Mouse (Mus musculus) forebrain, embryonic 14.5 days (tissue): ENCODE measurements around the gene Tk1. TPM values are rescaled to one million over a fixed set of nuclear protein-coding genes. Genes with fewer than 3 reads are reported as not detected.
A peak's percentile ranks its signal among the peaks of the same experiment; 100 is the strongest.

ENCODE experiments used
- ATAC-seq: fragments of 200-750 bp; cut with Nextera tagmentation; 2 replicates; pipeline ENCODE4 v1.8.0; 2017; ENCODE audit warnings: mild to moderate bottlenecking, moderate library complexity
- DNase-seq: peaks from one replicate; pipeline ENCODE4 v3.0.0-alpha.2; 2015; ENCODE audit warnings: low spot score
- H3K27ac ChIP-seq: fragments of 300-500 bp; sonication (generic); 2 replicates; pipeline ENCODE4 v1.5.1; 2014; ENCODE audit warnings: low read depth, mild to moderate bottlenecking, control low read depth, low read length, moderate library complexity
- H3K27me3 ChIP-seq: fragments of 300-500 bp; sonication (generic); replicated peaks from 2 replicates; pipeline ENCODE4 v1.6.1; 2014; ENCODE audit warnings: low read length, control low read depth, mixed read lengths; ENCODE audit not compliant: control insufficient read depth, insufficient read depth
- H3K36me3 ChIP-seq: fragments of 300-500 bp; sonication (generic); 2 replicates; pipeline ENCODE4 v1.6.1; 2014; ENCODE audit warnings: low read length, control low read depth; ENCODE audit not compliant: control insufficient read depth, insufficient read depth
- H3K4me1 ChIP-seq: fragments of 300-500 bp; sonication (generic); 2 replicates; pipeline ENCODE4 v1.6.1; 2014; ENCODE audit warnings: antibody characterized with exemption, low read length, control low read depth; ENCODE audit not compliant: control insufficient read depth, insufficient read depth
- H3K4me2 ChIP-seq: fragments of 300-500 bp; sonication (generic); 2 replicates; pipeline ENCODE4 v1.6.1; 2014; ENCODE audit warnings: mild to moderate bottlenecking, control low read depth, low read length
- H3K4me3 ChIP-seq: fragments of 300-500 bp; sonication (generic); 2 replicates; pipeline ENCODE4 v1.5.1; 2014; ENCODE audit warnings: low read depth, low read length, control low read depth
- H3K9ac ChIP-seq: fragments of 300-500 bp; sonication (generic); 2 replicates; pipeline ENCODE4 v1.6.1; 2014; ENCODE audit warnings: mild to moderate bottlenecking, low read length, control low read depth, moderate library complexity
- H3K9me3 ChIP-seq: fragments of 300-500 bp; sonication (generic); replicated peaks from 2 replicates; pipeline ENCODE4 v1.6.1; 2016; ENCODE audit warnings: low read length, control low read depth, mixed read lengths; ENCODE audit not compliant: control insufficient read depth
- WGBS: fragments of 180-500 bp; shearing (Covaris S2); extraction: QIAGEN DNeasy Blood & Tissue Kit; methylation state at CpG from one replicate; pipeline ENCODE4 v1.1.7; 2014; 5-methylcytosine and 5-hydroxymethylcytosine counted together
- polyA plus RNA-seq: library from polyadenylated mRNA; unstranded; fragments of >200 nt; fragmentation: Nextera tagmentation; extraction: Ambion mirVana; gene quantifications from 2 replicates; pipeline ENCODE4 v1.2.1, GENCODE M21; 2014

Tk1 gene
- polyA plus RNA-seq, 1 experiment from 2014 or later, result 67.8 TPM

- Histone ChIP-seq H3K27ac (peak within 1 kb of the TSS; percentile 98), H3K27me3 (no peaks in the 10 kb centered on the region), H3K4me2 (peak within 1 kb of the TSS; percentile 84), H3K9me3 (no peaks in the 10 kb centered on the region), H3K4me3 (peak within 1 kb of the TSS; percentile 64), H3K36me3 (peaks cover 19% of the 10 kb centered on the region), H3K4me1 (peaks cover 15% of the 10 kb centered on the region), H3K9ac (peak within 1 kb of the TSS; percentile 93)
- ATAC-seq (peak; percentile 95), DNase-seq (peak; percentile 98)
- WGBS, result under 1% methylated on average over 51 of the region's 51 CpGs
Observed at GRCm38 (mm10) chr11:117848985-117849671, 23.2 kb upstream of the Tk1 start, which contains the start of gene Birc5. Gene Birc5, plus strand, starts transcription at chr11:117849251.

- DNase-seq (no peak), ATAC-seq (peak; percentile 90)
- Histone ChIP-seq H3K36me3 (peaks cover 12% of the 10 kb centered on the region; the same call in 1 of the 2 replicates), H3K27ac (peak overlapping the region; percentile 98), H3K4me1 (peaks cover 15% of the 10 kb centered on the region), H3K4me3 (peak overlapping the region; percentile 64), H3K27me3 (no peaks in the 10 kb centered on the region), H3K4me2 (peak overlapping the region; percentile 84), H3K9me3 (no peaks in the 10 kb centered on the region), H3K9ac (peak overlapping the region; percentile 93)
- 7% methylated on average over 19 of the region's 19 CpGs for WGBS
Observed at GRCm38 (mm10) chr11:117848271-117848984, 22.5 kb upstream of the Tk1 start.

GRCm38 (mm10) chr11:117847593-117848215 is 21.8 kb upstream of the Tk1 start:
- Histone ChIP-seq H3K9ac (peak overlapping the region; percentile 93), H3K4me3 (no peak overlapping the region), H3K4me1 (peaks cover 15% of the 10 kb centered on the region), H3K27ac (peak overlapping the region; percentile 98; the same call in 1 of the 2 replicates), H3K4me2 (no peak overlapping the region; the same call in 1 of the 2 replicates), H3K36me3 (peaks cover 5% of the 10 kb centered on the region; the same call in 1 of the 2 replicates), H3K27me3 (no peaks in the 10 kb centered on the region), H3K9me3 (no peaks in the 10 kb centered on the region)
- WGBS, result 84% methylated on average over 7 of the region's 7 CpGs
- DNase-seq, result no peak
- ATAC-seq, result no peak

- Histone ChIP-seq H3K27me3 (no peaks in the 10 kb centered on the region), H3K4me2 (no peak overlapping the region), H3K4me1 (peaks cover 15% of the 10 kb centered on the region), H3K9ac (no peak overlapping the region), H3K27ac (no peak overlapping the region), H3K4me3 (no peak overlapping the region), H3K9me3 (no peaks in the 10 kb centered on the region), H3K36me3 (no peaks in the 10 kb centered on the region)
- ATAC-seq (no peak), DNase-seq (no peak)
- 51% methylated on average over 5 of the region's 5 CpGs for WGBS
Observed at GRCm38 (mm10) chr11:117846640-117847039, 20.7 kb upstream of the Tk1 start.

GRCm38 (mm10) chr11:117845651-117846050 is 19.8 kb upstream of the Tk1 start:
- no peak for DNase-seq
- Histone ChIP-seq H3K4me3 (no peak overlapping the region), H3K27me3 (no peaks in the 10 kb centered on the region), H3K36me3 (no peaks in the 10 kb centered on the region), H3K4me1 (peaks cover 15% of the 10 kb centered on the region), H3K9ac (no peak overlapping the region), H3K9me3 (no peaks in the 10 kb centered on the region), H3K4me2 (no peak overlapping the region), H3K27ac (no peak overlapping the region)
- WGBS, result 69% methylated on average over 2 of the region's 2 CpGs
- no peak for ATAC-seq

- Histone ChIP-seq H3K27me3 (no peaks in the 10 kb centered on the region), H3K4me1 (peaks cover 10% of the 10 kb centered on the region), H3K27ac (no peak overlapping the region), H3K9ac (no peak overlapping the region), H3K4me3 (no peak overlapping the region), H3K36me3 (no peaks in the 10 kb centered on the region), H3K9me3 (no peaks in the 10 kb centered on the region), H3K4me2 (no peak overlapping the region)
- DNase-seq (no peak), ATAC-seq (no peak)
- WGBS, result 73% methylated on average over 2 of the region's 2 CpGs
Observed at GRCm38 (mm10) chr11:117844997-117845396, 19.1 kb upstream of the Tk1 start.

- Histone ChIP-seq H3K27ac (no peak overlapping the region), H3K9ac (no peak overlapping the region), H3K36me3 (no peaks in the 10 kb centered on the region), H3K4me2 (no peak overlapping the region), H3K9me3 (no peaks in the 10 kb centered on the region), H3K4me1 (0 out of 2 replicates have a peak, but pooled peaks cover 4% of the 10 kb centered on the region), H3K27me3 (no peaks in the 10 kb centered on the region), H3K4me3 (no peak overlapping the region)
- DNase-seq (no peak), ATAC-seq (no peak)
- WGBS, result 87% methylated on average over 2 of the region's 2 CpGs
Observed at GRCm38 (mm10) chr11:117843434-117843833, 17.5 kb upstream of the Tk1 start.

- Histone ChIP-seq H3K9me3 (no peaks in the 10 kb centered on the region), H3K4me1 (peaks cover 3% of the 10 kb centered on the region; the same call in 1 of the 2 replicates), H3K9ac (no peak overlapping the region), H3K27me3 (no peaks in the 10 kb centered on the region), H3K4me2 (no peak overlapping the region), H3K27ac (no peak overlapping the region), H3K36me3 (no peaks in the 10 kb centered on the region), H3K4me3 (no peak overlapping the region)
- ATAC-seq, result no peak
- WGBS, result 59% methylated on average over 1 of the region's 1 CpGs
- DNase-seq, result no peak
Observed at GRCm38 (mm10) chr11:117840910-117841309, 15.0 kb upstream of the Tk1 start.
